Mouse (Mus musculus) limb, embryonic 14.5 days (tissue): ENCODE data around the gene Fxyd6. TPM values are rescaled to one million over a fixed set of nuclear protein-coding genes. Genes with fewer than 3 reads are reported as not detected.
A peak's percentile ranks its signal among the peaks of the same experiment; 100 is the strongest.

ENCODE experiments used
- ATAC-seq: fragments of 200-750 bp; cut with Nextera tagmentation; 2 replicates; pipeline ENCODE4 v1.8.0; 2017; ENCODE audit warnings: low read depth, moderate number of reproducible peaks, moderate TSS enrichment; ENCODE audit not compliant: low FRiP score
- DNase-seq: peaks from one replicate; pipeline ENCODE4 v3.0.0-alpha.2; 2015; ENCODE audit warnings: low spot score
- H3K27ac ChIP-seq: fragments of 300-500 bp; sonication (generic); replicated peaks from 2 replicates; pipeline ENCODE4 v1.5.1; 2014; ENCODE audit warnings: low read depth, mild to moderate bottlenecking, low read length, moderate library complexity, mixed read lengths
- H3K27me3 ChIP-seq: fragments of 300-500 bp; sonication (generic); 2 replicates; pipeline ENCODE4 v1.6.1; 2014; ENCODE audit warnings: low read length, mixed read lengths; ENCODE audit not compliant: control insufficient read depth, insufficient read depth
- H3K36me3 ChIP-seq: fragments of 300-500 bp; sonication (generic); 2 replicates; pipeline ENCODE4 v1.6.1; 2014; ENCODE audit warnings: mild to moderate bottlenecking, low read length, moderate library complexity, mixed read lengths; ENCODE audit not compliant: control insufficient read depth, insufficient read depth
- H3K4me1 ChIP-seq: fragments of 300-500 bp; sonication (generic); 2 replicates; pipeline ENCODE4 v1.6.1; 2014; ENCODE audit warnings: antibody characterized with exemption, low read length, mixed read lengths; ENCODE audit not compliant: control insufficient read depth, insufficient read depth
- H3K4me2 ChIP-seq: fragments of 300-500 bp; sonication (generic); replicated peaks from 2 replicates; pipeline ENCODE4 v1.6.1; 2014; ENCODE audit warnings: low read depth, mild to moderate bottlenecking, low read length, moderate library complexity; ENCODE audit not compliant: severe bottlenecking
- H3K4me3 ChIP-seq: fragments of 300-500 bp; sonication (generic); replicated peaks from 2 replicates; pipeline ENCODE4 v1.5.1; 2014; ENCODE audit warnings: low read length
- H3K9ac ChIP-seq: fragments of 300-500 bp; sonication (generic); 2 replicates; pipeline ENCODE4 v1.6.1; 2014; ENCODE audit warnings: mild to moderate bottlenecking, low read depth, low read length, moderate library complexity; ENCODE audit not compliant: severe bottlenecking
- H3K9me3 ChIP-seq: fragments of 300-500 bp; sonication (generic); 2 replicates; pipeline ENCODE4 v1.6.1; 2016; ENCODE audit warnings: low read length; ENCODE audit not compliant: control insufficient read depth
- POLR2A ChIP-seq: fragments of 200-500 bp; IDR thresholded peaks from 2 replicates; pipeline ENCODE4 v1.8.0; 2012; ENCODE audit warnings: inconsistent platforms, mild to moderate bottlenecking, moderate library complexity, borderline replicate concordance; ENCODE audit not compliant: insufficient read depth, insufficient read length; ENCODE audit errors: extremely low read depth
- WGBS: fragments of 180-500 bp; shearing (Covaris S2); extraction: QIAGEN DNeasy Blood & Tissue Kit; methylation state at CpG from one replicate; pipeline ENCODE4 v1.1.7; 2014; 5-methylcytosine and 5-hydroxymethylcytosine counted together
- polyA plus RNA-seq, 2 experiments: library from polyadenylated mRNA; depleted of rRNA in 1 of 2; stranded (reverse) in 1 of 2; unstranded in 1 of 2; fragments of >200 nt; fragmentation: Nextera tagmentation in 1 of 2; extraction: Ambion mirVana in 1 of 2; gene quantifications; 2 replicates each; pipeline versions ENCODE4 v1.2.1 to v1.2.3; 2012 to 2014

Fxyd6 gene
- polyA plus RNA-seq, 2 experiments = 82.7 to 97.4 TPM

DNA sequence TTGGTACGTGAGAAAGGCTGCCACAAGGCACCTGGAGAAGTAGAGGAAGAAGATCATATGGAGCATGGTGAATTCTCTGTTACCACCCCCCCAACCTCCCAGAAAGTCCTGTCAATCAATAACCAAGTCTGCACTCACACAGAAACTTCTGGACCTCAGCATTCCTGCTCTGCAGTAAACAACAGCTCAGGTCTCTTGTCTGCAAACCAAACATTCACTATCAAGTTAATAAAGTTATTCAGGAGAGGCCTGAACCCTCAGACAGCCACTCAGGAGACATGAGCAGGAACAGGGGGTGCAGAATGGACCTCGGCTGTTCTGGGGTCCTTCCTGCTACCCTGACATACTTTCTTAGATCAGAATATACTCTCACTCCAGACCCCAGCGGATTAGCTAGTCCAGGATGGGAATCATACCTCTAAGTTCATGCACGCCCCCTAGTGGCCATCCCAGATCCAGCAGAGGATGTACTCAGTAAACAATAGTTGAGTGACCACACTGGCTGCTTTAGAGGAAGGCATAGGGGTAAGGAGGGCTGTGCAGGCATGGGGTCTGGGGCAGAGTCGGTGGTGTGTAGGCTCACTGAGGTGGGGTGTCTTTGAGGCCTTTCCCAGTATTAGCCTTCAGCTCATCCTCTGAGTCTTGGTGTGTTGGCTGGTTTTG is 43.6 kb downstream of the Fxyd6 start:
- no peak for ATAC-seq
- no peak overlapping the region for H3K27ac ChIP-seq
- no peaks in the 10 kb centered on the region for H3K9me3 ChIP-seq
- no peak overlapping the region for H3K4me2 ChIP-seq
- no peak for DNase-seq
- H3K27me3 ChIP-seq = no peaks in the 10 kb centered on the region
- H3K9ac ChIP-seq = no peak overlapping the region
- no peak overlapping the region for H3K4me3 ChIP-seq
- no peaks in the 10 kb centered on the region for H3K4me1 ChIP-seq
- no peak for TF ChIP-seq POLR2A
- H3K36me3 ChIP-seq = no peaks in the 10 kb centered on the region
- WGBS = 58% methylated on average over 5 of the region's 5 CpGs

DNA sequence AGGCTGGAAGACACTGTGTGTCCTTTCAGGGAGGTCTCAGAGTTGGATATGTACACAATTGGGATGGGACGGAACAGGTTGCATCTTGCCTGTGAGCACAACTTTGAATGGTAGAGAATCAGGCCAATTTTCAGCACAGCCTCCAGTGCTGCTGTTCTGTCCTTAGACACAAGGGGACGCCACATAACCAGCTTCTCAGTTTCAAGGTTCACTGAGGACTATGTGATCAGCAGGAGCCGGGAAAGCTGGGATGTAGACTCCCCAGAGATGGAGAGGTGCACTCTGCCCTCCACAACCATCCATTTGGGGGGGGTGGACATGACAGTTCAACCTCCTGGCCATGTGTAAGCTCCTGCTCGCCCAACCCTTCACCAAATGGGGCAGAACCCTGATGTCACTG is 45.9 kb downstream of the Fxyd6 start:
- Histone ChIP-seq H3K36me3 (no peaks in the 10 kb centered on the region), H3K9me3 (no peaks in the 10 kb centered on the region), H3K4me3 (no peak overlapping the region), H3K27me3 (no peaks in the 10 kb centered on the region), H3K4me2 (no peak overlapping the region), H3K9ac (no peak overlapping the region), H3K4me1 (no peaks in the 10 kb centered on the region), H3K27ac (no peak overlapping the region)
- 47% methylated on average over 4 of the region's 4 CpGs for WGBS
- DNase-seq = no peak
- no peak for ATAC-seq
- TF ChIP-seq POLR2A = no peak

DNA sequence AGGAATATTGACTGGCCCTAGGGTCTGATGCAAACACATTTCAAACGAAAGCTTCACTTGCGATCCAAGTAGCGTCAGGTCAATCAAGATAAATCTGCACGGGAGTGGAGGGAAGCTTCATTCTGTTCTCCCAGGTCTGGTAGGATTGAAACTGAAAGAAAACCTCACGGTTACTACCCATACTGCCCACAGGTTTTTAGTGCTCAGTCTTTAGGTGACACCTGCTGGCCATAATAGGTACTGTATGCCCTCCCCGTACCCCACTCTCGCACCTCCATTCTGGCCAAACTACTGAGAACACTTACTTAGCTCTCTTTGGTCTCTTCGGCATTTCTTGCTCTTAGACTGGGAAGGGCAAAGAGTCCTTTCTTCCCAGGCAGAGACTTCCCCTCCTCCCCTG is 47.3 kb downstream of the Fxyd6 start:
- DNase-seq (peak; percentile 75), ATAC-seq (no peak)
- Histone ChIP-seq H3K27ac (no peak overlapping the region), H3K36me3 (no peaks in the 10 kb centered on the region), H3K4me1 (no peaks in the 10 kb centered on the region), H3K9me3 (no peaks in the 10 kb centered on the region), H3K9ac (no peak overlapping the region), H3K4me3 (no peak overlapping the region), H3K4me2 (no peak overlapping the region), H3K27me3 (no peaks in the 10 kb centered on the region)
- WGBS = 31% methylated on average over 8 of the region's 8 CpGs
- no peak for TF ChIP-seq POLR2A

DNA sequence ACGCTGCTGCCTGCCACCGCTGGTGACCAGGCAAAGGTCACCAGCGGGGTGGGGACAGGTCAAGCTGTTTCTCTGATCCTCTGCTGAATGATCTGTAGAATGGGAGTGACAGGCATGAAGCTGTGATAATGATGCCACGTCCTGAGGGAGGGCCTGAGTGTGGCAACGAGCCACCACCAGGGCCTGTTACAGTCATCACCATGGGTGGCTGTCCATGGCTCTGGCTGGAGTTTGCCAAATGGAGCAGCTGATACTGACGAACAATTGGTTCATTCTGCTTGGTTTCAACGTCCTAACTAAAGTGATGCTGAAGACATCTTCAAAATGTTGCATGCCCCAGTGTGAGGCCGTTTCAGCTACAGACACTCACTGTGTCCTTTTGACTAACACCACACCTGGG is 48.3 kb downstream of the Fxyd6 start:
- Histone ChIP-seq H3K27me3 (no peaks in the 10 kb centered on the region), H3K27ac (no peak overlapping the region), H3K36me3 (no peaks in the 10 kb centered on the region), H3K4me1 (no peaks in the 10 kb centered on the region), H3K9me3 (no peaks in the 10 kb centered on the region), H3K4me3 (no peak overlapping the region), H3K9ac (no peak overlapping the region), H3K4me2 (no peak overlapping the region)
- no peak for DNase-seq
- no peak for TF ChIP-seq POLR2A
- 60% methylated on average over 8 of the region's 8 CpGs for WGBS
- ATAC-seq = no peak

DNA sequence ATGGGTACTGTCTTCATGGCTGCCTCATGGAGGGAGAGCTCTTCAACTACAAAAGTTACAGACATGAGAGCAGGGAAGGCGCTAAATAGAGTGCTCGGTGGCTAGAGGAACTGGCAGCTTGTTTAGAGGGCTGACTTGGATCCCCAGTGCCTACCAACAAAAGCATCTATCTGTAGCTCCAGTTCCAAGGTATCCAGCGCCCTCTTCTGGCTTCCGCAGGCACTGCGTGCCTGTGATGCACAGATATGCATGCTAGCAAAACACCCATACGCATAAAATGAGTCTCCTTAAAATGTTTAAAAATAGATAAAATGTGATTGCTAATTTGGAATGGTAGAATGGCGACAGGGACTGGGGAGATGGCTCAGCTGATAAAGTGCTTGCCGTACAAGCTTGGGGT is 51.2 kb downstream of the Fxyd6 start:
- 64% methylated on average over 8 of the region's 8 CpGs for WGBS
- Histone ChIP-seq H3K4me3 (no peak overlapping the region), H3K4me1 (no peaks in the 10 kb centered on the region), H3K9ac (no peak overlapping the region), H3K27me3 (no peaks in the 10 kb centered on the region), H3K36me3 (no peaks in the 10 kb centered on the region), H3K27ac (no peak overlapping the region), H3K9me3 (no peaks in the 10 kb centered on the region), H3K4me2 (no peak overlapping the region)
- no peak for ATAC-seq
- TF ChIP-seq POLR2A = no peak
- no peak for DNase-seq
